Mouse (Mus musculus) cerebellum, postnatal 10 days (tissue): ENCODE measurements around the gene Atp6ap1.

ENCODE experiments used
- DNase-seq, 2 experiments: peaks; one replicate each; pipeline ENCODE4 v3.0.0; 2021; ENCODE audit warnings: mixed read lengths in 2 of 2

The Atp6ap1 gene

GRCm38 (mm10) chrX:74304867-74305700, 8.2 kb downstream of the Atp6ap1 start, which contains the start of gene Gdi1:
Gene Gdi1 (plus strand): TSS chrX:74304998.
- DNase-seq, result peak; percentile 81 to 83

GRCm38 (mm10) chrX:74312540-74313464, 15.9 kb downstream of the Atp6ap1 start, which contains the start of gene Fam50a:
Gene Fam50a (plus strand): TSS chrX:74313033.
- DNase-seq, result peak; percentile 91 to 93

GRCm38 (mm10) chrX:74328725-74329161, 31.8 kb downstream of the Atp6ap1 start, which contains the start of gene Plxna3:
Gene Plxna3 (plus strand): TSS chrX:74329066.
- DNase-seq, result peak; percentile 79 to 85

DNA sequence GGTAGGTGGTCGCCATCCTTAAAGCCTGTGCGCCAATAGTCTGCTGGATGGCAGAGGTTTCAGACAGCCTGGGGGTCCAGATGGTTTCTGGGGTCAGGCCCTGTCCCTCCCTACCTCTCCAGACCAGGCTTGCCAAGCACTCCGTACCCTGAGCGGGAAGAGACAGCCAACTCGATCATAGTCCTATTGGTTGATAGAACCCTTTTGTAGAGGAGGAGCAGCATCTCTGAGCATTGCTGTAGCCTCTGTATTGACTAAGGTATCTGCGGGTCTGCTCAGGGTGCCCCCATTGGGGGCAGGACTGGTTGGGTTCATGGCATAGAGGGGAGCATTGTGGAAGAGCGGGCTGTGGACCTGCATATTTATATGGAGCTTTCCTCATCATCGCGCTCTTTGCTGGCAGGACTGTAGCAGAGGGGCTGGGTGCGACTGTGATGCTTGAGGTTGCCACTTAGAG, 32.3 kb downstream of the Atp6ap1 start:
- peak; percentile 28 to 30 for DNase-seq

DNA sequence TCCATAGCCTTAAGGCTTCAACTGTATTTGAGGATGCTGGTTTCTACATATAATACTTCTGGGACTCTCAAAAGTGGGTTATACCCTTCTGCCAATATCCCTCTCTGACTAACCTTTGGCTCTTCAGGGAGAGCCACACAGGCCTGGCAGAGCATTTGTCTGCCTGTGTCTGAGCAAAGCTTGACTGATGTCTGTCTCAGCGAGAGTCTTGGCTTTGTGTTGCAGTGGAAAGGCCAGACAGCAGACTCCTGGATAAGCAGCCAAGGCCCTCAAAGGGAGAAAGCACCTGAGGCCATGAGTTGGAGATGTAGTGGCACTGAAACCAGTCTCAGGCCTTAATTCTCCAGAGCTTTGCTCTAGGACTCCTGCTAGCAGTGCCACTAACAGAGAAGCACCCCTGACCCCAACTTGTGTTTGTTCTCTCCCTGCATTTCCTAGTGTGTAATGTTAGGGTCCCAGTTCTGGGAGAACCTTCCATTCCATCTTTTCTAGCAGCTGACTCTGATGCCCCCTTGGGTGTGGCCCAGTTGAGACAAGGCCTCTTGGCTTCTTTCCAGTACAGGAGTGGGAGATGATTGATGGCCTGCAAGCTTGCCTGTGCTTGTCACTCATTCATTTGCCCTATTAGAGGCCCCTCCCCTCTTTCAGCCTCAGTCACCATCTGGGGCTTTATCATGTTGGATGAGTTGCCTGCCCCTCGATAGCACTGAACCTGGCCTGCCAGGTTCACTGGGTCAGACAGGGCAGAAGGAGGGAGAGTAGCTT, 33.5 kb downstream of the Atp6ap1 start:
- peak; percentile 47 to 73 for DNase-seq

DNA sequence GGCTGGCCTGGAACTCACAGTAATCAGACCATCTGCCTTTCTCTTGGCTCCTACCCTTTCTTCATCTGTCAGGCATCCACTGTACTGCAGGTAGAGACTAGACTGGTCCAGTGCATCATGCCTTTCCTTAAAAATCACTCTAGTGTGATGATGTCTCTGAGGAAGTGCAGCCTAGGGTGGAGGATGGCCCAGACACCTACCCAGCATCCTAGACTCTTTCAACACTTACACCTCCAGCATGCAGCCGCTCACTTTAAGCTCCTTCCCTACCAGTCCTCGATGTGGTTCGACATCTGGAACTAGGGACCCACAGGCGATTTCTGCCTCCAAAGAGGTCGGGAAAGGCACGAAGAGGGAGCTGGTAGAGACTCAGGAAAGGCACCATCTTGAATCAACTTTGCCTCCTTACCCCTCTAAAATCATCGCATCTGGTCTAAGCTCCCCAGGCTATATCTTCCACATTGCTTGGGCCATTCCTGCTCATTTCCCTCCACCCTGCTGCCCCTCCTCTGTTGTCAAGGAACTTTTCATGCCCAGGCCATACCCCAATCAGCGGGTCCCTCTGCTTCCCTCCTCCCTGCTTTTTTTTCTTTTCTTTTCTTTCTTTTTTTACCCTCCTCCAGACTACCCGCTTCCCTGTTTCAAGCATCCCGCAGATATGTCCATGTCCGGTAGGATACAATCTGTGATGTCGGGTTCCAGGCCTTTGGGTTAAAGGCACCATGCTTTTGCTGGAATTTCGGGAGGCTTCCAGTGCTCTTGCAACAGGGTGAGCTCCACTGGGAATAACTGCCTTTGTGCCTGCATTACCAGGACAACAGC, 56.0 kb downstream of the Atp6ap1 start:
- DNase-seq, result no peak

GRCm38 (mm10) chrX:74353467-74353770, 56.5 kb downstream of the Atp6ap1 start, which contains the start of gene Lage3:
Gene Lage3 (minus strand): TSS chrX:74353618.
- peak; percentile 86 to 92 for DNase-seq
